Mouse (Mus musculus) hematopoietic stem cell, adult 5-6 weeks (primary cell): Measurements from ENCODE around the gene Pde4a. TPM values are rescaled to one million over a fixed set of nuclear protein-coding genes. Genes with fewer than 3 reads are reported as not detected.
A peak's percentile ranks its signal among the peaks of the same experiment; 100 is the strongest.

Experiments used
- ATAC-seq, 2 experiments: fragments of 125-278 bp in 1 of 2; replicated peaks in 1 of 2; 2 replicates each; pipeline ENCODE4 v1.8.0; 2016 to 2017; ENCODE audit warnings: inconsistent platforms in 2 of 2, mild to moderate bottlenecking in 2 of 2, moderate number of reproducible peaks in 2 of 2, low read depth in 1 of 2, moderate TSS enrichment in 1 of 2; ENCODE audit not compliant: low FRiP score in 2 of 2, poor library complexity in 2 of 2, severe bottlenecking in 2 of 2, insufficient read depth in 1 of 2, low TSS enrichment in 1 of 2
- total RNA-seq: library from RNA; stranded (forward); fragments of 172-1452, 232-1000 nt; gene quantifications from 2 replicates; pipeline ENCODE4 v1.2.3, GENCODE M21; 2017

Pde4a gene
- total RNA-seq, result 2.7 and 4.8 TPM in 2 replicates

DNA sequence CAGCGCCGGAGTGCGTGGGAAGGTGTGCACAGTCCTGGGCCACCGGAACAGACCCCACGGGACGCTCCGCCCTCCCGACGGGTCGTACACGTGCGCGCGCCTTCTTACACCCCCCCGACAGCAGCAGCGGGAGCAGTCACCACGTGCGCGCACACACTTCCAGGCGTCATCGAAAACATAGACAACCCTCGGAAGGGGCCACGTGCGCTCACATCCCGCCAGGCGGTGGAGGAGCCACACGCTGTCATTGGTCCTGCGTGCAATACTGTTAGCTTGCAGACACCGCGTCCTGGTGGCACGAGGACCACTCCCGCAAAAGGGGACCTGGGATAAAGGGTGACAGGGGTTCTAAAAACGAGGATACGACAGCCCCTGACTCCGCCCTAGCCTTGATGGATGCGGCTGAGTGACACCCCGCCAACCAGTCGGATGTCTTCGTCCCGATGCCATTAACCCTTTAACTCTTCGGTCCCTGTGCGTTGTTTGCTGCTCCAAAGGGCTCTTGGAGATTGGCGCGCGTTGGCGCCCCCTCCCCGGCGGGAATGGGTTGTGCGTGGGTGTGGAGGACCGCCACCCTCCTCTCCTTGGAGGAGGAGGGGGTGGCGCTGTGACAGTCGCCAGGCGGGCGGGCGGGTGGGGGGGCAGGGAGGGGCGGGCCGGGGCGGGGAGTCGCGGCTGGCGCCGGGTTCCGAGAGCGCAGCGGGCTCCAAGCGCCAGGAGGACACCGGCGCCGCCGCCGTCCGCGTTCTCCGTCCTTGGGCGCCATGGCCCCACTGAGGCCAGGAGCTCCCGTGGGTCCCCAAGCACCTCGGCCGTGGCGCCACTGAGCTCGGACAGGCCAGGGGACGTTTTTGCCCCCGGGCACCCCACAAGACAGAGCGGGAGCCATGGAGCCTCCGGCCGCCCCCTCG, at the start of gene Pde4a:
Gene Pde4a (plus strand): TSS at position 674 of the 911 bp plus-strand sequence.
- 0 out of 4 replicates have a peak, but pooled peaks of 1 of the 2 experiments have one; percentile 3 for ATAC-seq

DNA sequence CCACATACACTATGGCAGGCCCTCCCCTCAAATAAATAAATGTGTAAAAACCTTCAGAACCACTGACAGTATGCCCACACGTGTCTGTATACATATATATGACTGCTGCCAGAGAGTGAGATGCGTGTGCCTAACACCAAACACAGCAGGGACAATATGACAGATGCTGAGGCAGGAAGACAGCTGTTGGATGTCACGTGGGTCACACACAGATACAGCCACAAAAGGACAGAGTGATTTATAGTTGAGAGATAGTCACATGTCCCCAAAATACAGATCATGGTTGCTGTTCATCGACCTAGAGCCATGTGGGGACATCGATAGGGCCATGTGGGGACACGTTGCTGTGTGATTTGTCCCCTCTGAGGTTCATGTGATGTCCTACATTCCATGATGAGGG, 48.4 kb upstream of the Pde4a start:
- ATAC-seq, result no peak

DNA sequence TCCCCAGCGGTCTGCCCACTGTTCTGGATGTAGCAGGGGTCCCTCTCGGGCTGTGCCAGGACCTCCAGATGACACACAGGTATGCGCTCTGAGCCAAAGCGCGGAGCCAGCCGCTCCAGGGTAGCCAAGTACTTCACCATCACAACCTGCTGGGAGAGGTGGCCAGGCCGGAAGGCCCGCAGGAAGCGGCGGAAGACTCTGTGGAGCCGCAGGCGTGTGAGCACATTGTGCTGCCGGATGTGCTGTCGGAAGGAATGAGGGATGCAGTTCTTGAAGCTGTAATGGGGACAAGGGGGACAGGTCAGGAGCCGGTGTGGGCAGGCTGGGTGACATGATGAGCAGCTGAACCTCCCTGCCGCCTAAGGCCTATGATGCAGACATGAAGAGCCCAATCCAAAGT, 44.0 kb upstream of the Pde4a start:
- no peak for ATAC-seq

DNA sequence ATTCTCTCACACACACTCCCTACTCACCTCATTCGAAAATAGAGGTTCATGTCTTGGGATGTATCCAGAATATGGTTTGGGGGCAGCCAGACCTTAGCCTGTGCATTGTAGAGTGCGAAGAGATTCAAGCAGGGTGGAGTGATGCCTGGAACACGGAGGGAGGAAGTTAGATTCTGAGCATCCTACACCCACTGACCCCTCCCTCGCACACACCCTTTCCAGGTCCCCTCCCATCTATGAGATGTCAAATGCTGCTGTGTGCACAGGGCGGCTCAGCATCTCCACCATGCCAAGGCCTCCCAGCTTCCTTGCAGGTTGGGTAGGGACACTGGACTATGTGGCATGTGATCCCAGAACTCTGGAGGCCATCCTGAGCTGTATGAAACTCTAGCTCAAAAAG, 40.7 kb upstream of the Pde4a start:
- no peak for ATAC-seq

DNA sequence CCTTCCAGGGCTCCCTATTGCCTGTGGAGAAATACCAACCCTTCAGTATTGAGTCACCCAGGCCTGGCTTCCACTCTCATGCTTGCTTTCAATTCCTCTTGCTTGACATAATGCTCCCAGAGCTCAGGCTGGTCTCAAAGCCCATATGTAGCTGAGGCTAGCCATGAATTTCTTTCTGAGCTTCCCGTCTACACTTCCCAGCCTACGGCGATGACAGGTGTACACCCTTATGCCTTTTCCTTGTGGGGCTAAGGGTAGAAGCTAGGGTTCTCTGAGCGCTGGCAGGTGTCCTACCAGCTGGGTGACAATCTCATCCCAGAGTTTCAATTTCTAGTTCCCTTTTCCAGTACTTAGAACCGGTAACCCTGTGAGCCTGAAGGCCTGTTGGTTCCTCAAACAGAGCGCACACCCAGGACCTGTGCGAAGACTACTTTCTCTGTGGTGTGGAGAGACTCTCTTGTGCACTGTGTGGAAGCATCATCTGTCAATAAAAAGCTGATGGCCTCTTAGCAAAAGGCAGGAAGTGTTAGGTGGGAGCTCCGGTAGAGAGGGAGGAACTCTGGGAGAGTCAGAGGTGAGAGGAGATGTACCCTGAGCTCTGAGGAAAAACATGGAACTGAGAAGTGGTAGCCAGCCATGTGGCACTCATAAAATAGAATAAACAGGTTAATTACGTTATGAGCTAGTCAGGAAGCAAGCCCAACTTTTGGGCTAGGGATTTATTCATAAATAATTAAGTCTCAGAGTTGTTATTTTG, 39.8 kb upstream of the Pde4a start:
- ATAC-seq, result peak; percentile 2 to 31; a peak in 1 of 4 replicates

DNA sequence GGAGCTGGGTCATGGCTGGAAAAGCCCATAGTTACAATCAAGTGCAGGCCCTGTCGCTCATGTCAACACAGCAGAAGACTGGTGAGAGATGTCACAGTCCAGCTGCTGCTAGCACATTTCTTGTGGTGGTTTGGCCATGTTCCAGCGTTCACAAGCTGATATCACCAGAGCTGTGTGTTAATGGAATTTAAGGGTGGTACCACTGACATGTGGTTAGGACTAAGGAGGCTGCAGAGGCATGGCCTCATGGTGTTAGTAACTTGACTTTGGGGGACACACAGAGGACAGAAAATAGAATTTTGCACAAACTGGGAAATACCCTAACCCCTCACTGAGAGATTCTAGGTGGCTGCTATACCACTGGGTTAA, 39.3 kb upstream of the Pde4a start:
- no peak for ATAC-seq

DNA sequence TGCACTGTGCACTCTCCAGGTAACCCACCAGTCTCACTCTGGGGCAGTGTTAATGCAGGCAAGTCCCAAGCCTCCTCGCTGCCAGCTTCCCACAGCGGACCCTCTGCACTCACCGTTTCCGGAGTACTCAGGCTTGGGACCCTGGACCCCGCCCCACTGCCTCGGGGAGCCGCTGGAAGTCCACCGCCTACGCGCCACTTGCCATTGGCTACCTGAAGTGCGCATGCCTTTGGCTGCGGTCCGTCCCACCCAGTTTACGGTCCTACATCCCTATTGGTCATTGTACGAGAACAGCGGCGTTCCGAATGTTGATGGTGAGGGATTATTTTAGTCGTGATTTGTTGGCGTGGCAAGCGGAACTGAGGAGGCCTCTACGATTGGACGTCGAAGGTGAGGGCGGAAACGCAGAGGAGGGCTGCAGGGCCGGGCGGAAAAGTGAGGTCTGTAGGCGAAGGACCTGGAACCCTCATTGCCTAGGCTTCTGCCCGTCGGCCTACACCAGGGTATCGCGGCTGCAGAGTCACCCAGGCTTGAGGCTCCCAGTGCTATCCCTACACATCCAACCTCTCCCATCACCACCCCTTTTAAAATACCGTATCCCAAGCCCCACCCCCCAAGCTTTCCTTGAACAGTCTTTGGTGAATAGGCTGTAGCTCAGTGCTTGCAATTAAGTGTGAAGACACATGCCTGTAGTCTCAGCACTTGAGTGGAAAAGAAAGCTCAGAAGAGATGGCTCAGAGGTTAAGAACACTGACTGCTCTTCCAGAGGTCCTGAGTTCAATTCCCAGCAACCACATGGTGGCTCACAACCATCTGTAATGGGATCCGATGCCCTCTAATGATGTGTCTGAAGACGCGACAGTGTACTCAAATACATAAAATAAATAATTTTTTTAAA, 34.2 kb upstream of the Pde4a start, which contains the start of gene Tyk2:
Gene Tyk2 (minus strand): TSS at position 185 of the 898 bp plus-strand sequence.
- ATAC-seq, result peak; percentile 94

DNA sequence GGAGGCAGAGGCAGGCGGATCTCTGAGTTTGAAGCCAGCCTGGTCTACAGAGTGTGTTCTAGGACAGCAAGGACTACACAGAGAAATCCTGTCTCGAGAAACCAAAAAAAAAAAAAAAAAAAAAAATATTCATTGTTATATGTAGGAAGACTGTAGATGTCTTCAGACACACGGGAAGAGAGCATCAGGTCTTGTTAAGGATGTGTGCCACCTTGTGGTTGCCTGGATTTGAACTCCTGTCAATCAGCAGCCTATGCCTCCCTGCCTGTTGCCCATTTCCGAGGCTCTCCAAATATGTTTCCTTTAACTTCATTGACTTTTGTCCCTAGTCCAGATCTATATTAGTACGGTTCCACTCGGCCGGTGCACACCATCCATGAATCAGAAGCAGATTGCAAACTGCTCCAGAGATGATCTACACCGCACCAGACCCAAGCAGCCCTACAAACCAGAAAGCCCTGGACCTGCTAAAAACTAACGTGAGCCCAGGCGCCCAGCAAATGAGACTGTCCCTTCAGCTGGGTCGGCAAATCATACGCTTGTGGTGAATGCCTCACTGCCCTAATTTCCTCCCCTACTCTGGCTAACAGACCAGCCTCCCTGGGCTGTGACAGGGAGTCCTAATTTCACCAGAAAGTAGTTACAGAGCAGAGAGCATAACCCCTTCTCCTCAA, 33.3 kb upstream of the Pde4a start:
- no peak for ATAC-seq

DNA sequence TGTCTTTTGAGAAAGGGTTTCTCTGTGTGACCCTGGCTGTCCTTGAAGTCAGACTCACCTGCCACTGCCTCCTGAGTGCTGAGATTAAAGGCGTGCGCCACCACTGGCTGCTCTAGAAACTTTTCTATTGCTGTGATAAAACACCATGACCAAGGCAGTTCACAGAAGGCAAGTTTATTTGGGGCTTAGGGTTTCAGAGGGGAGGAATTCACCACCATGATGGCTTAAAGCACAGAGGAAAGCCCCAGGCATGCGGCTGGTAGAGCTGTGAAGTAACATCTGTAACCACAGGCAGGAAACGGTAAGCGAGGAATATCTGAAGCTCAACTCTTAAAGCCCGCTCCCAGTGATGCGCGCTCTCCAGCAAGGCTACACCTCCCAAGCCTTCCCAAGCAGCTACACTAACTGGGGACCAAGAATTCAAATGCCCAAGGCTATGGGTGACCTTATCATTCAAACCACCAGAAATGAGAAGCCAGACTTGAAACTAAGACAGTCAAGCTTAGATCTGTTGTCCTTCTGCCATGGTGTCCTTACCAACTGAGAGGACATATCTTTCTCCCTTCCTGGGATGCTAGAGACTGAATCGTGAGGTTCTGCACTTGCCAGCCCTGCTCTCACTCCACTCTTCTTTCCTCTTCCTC, 32.3 kb upstream of the Pde4a start:
- no peak for ATAC-seq

DNA sequence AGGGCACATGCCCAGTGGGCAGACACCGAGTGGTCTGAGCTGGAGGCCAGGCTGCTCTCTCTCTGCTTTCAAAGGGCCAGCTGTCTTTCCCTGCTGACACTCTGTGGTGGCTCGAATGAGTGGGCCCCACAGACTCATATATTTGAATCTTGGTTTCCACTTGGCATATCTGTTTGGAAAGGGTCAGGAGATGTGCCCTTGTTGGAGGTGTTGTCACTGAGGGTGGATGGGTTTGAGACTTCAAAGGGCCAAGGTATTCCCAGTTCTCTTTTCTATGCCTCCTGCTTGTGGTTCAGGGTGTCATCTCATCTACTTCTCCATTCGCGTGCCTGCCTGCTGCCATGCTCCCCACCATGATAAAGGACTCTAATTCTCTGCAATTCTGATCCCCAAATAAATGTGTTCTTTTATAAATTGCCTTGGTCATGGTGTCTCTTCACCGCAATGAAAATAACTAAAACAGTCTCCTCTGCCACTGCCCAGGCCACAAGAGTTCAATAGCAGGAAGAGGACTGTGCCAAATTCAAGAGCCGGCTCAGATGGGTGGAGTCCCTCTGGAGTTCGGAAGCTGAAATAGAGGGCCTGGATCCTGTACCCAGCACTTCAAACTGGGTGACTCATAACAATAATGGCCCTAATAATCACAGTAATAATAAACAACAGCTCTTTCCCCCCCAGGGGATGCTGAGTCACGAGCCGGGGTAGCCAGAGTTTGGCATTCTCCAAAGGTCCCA, 30.8 kb upstream of the Pde4a start:
- ATAC-seq, result no peak

DNA sequence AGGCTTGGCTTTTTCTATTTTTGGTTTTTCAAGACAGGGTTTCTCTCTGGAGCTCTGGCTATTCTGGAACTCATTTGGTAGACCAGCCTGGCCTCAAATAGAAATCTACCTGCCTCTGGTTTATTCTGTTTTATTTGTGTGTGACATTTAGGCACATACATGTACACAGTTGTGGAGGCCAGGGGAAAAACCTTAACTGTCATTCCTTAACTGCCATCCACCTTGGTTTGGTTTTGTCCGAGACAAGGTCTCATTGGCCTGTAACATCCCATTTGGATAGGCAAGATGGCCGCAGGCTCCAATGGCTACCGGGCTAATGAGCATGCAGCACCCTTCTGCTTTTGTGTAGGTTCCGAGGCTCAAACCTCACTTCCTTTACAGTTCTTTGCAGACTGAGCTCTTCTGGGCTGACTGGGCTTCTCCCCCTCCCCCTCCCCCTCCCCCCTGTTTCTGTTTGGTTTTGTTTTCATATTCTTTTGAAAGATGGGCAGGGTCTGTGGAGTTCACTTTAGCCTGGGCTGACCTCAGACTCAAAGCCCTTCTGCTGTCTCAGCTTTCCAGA, 30.1 kb upstream of the Pde4a start:
- ATAC-seq, result no peak

DNA sequence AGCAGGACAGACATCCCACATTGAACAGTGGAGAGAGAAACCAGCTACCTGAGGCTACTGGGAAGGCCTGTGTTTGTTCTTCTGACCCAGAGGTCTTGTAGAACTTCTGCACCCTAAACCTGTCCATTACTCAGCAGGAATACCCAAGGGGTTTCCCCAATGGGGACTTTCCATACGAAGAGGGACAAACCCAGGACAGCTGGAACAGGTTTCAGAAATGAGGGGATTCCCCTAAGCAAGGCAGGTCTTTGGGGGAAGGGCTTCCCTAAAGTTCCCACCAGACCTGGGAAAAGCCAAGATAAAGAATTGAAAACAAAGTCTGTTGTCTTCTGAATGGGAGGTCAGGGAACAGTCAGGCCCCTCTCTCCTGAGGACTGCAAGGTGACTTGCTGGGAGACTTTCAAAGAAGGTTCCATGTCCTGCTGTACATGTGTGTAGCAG, 29.6 kb upstream of the Pde4a start:
- no peak; a peak in 1 of 4 replicates for ATAC-seq

DNA sequence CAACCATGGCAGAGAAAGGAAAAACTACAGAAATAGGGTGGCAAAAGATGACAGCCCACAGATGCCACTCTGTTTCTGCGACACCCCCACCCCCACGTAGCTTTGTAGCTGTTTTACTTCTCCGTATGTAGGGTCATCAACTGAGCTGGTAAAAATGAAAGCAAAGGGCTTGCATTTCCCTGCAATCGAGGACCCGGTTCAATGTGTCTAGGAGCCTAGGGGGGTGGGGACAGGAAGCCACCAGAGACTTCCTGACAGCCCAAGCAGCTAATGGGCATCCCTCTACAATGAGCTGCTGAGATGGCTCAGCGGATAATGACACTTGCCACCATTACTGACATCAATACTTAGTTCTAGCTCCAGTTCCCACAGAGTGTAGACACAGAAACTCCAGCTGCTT, 29.1 kb upstream of the Pde4a start:
- ATAC-seq, result peak in 1 of 2 experiments; percentile 10; a peak in 1 of 4 replicates

DNA sequence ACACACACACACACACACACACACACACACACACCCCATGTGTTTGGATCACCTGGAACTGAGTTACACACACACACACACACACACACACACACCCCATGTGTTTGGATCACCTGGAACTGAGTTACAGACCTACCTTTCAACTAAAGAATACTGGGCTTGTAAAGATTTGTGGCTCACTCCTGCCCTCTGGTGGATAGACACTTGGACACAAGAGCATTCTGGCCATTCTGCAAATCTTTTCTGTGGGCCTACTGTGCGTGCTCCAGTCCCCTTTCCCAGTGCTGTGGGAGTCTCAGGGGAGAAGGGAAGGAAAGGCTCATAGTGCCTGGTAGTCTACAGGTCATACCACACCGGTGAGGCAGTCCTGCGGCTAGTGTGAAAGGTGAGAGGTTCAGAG, 28.3 kb upstream of the Pde4a start:
- peak in 1 of 2 experiments; percentile 44; a peak in 1 of 4 replicates for ATAC-seq

DNA sequence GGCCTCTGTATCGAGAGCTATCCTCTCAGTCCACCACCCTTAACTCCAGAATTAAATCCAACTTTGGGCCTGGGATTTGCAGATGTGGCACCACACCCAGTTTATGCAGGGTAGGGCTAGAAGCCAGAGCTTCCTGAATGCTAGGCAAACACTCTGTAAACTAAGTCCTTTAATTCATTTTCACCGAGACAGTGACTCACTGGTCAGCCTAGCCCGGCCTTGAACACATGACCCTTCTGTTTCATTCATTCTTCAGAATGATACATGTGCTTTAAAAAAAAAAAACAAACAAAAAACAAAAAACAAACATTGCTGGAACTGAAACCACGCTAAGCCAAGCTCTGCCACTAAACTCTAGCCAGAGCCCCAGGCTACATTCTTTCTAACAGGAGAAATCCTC, 27.1 kb upstream of the Pde4a start:
- no peak for ATAC-seq

DNA sequence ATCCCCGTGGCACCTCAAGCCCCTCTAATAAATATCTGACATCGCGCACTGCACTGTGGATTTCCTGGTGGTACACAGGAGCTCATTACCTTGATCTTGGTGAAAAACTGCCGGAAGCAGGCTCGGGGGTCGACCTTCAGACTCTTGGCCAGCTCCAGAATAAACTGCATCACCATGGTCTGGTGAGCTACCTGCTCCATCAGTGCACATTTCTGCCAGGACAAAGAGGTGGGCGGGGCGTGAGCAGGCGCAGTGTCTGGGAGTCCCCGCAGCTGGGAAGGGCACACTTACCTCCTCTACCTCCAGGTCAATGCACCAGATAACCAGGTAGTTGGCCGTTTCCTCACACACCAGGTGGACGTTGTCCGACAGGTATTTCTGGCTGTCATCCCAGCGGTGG, 23.6 kb upstream of the Pde4a start:
- ATAC-seq, result no peak
